Mouse (Mus musculus) kidney, postnatal 10 days (tissue): ENCODE measurements at regions not wholly inside any gene's neighbourhood (a gene's known extent, or its start where the extent isn't known, plus 50 kb on each side); places are given as distances from the start of the nearest gene placed in this dataset.

Experiments used
- DNase-seq: peaks from one replicate; pipeline ENCODE4 v3.0.0; 2021; ENCODE audit warnings: mixed read lengths

DNA sequence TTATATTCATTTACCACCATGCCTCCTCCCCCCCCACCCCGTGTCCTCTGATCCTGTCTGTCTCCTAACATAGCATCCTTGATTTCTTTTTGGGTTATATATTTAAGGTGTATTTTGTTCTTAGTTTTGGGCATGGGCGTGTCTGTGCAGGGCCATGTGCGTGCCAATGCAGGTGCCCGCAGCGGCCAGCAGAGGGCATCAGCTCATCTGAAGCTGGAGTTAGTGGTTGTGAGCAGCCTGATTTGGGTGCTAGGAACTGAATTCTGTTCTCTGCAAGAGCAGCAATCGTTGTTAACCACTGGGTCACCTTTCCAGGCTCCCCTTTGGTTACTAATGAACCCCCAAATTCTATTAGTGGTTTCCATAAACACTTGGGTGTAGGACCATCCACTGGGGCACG is 167.5 kb upstream of the Zfp64 start:
- no peak for DNase-seq

DNA sequence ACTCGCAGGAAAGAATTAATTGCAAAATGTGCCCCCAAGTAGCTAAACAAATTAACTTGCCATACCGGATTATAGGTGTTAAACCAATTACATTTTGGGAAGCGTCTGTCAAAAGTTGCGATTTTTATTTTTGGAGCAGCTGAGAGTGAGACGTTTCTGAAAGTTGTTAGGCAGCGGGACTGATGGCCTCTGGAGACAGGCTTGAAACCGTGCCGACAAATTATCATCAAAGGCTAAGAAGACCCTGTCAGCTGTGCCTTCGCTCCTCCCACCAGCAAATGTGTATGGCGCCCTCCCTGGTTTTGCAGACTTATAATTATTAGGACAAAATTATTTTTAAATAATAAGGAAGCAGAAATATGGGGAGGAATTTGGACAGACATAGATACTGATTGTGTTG is 161.5 kb upstream of the Zfp64 start:
- no peak for DNase-seq

DNA sequence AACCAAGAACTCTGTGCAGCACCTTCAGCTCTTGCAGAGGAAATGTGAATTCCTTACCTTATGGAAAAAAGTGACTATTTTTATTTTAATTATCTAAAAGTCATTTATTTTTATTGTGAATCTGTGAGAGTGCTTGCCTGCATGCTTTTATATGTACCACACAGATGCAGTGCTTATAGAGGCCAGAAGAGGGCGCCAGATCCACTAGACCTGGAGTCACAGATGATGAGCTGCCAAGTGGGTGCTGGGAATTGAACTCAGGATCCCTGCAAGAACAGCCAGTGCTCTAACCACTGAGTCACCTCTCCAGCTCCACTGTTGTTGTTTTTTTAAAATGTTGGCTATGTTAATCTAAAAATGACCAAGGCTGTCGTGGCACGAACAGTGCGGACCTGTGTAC is 153.7 kb upstream of the Zfp64 start:
- DNase-seq: no peak

DNA sequence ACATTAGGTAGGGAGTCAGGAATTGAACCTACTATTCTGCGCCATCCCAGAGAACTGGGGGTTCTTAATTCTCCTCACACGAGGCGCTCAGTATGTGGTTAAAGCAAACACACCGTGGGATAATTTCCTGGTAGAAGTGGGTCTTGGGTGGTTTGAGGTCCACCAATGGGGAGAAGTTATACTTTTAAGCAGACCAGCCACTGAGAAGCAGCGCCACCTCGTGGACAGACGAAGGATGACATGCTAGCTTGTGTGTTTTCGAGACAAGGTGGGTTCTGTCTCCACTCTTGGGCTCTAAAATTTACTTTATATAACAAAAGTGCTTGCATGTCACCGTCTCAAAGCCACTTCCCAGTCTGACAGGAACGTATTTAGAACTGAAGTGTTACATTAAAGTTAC is 152.7 kb upstream of the Zfp64 start:
- peak; percentile 71 for DNase-seq

DNA sequence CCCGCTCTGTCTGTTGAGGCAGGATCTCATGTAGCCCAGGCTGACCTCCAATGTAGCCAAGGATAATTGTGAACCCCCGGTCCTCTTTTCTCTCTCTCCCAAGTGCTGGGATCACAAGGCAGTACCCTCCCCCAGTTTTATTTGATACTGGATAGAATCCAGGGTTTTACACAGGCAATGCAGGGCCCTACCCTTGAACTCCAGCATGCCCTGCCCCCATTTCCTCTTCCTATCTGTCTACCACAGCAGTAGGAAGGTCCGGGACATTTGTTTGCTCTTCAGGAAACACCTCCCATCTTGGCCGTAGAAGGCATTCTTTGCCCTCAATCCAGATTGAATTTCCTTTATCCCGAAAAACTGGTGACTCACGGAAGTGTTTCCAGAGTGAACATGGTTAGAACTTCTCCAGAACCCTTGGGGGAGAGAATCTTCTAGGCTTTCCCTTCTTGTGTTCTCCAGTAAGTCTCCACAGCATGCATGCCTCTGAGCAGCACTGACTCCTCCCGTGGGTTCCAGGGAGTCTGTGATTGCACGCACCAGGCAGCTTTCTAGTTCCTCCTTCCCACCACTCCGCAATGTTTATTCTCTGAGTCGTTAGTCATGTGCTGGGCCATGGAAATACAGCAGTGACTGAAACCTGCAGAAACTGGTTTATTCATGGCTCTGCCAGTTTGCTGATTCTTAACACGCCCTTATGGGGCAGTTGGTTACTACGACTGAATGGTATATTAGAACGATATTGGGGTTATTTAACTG is 146.3 kb upstream of the Zfp64 start:
- peak; percentile 42 for DNase-seq

DNA sequence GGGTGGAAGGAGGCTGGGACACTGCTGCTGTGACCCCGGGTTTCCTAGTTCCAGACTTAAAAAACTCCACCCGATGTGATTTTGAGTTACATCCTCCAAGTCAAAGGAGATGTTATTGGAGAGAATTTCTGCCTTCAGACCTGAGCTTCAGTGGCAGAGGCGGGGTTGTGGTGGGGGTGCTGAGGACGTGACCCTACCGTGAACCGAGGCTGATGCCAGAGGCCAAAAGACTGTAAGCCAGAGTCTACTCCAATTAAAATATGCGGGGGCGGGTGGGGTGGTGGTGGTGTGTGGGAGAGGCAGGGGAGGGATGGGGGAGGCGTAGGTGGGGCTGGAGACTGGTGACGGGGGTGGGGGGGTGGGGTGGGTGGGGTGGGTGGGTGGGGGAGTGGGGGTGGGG is 145.1 kb upstream of the Zfp64 start:
- peak; percentile 30 for DNase-seq

DNA sequence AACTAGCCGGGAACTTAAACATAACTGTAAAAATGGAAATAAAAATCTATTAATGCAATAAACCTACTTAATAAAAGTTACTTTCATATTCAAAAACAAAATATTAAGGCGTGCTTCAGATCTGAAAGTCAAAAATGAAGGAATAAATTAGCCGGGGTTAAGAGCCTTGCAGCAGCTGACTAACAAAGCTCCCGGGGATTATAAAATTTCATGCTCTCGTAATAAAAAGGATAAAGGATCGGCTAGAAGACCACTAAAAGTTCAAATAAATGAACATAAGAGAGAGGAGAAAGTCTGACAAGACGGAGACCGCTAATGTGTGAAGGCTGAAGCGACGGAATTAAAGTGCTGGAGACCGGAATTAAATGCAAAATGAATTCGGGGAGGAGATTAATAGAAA is 144.3 kb upstream of the Zfp64 start:
- DNase-seq: no peak

DNA sequence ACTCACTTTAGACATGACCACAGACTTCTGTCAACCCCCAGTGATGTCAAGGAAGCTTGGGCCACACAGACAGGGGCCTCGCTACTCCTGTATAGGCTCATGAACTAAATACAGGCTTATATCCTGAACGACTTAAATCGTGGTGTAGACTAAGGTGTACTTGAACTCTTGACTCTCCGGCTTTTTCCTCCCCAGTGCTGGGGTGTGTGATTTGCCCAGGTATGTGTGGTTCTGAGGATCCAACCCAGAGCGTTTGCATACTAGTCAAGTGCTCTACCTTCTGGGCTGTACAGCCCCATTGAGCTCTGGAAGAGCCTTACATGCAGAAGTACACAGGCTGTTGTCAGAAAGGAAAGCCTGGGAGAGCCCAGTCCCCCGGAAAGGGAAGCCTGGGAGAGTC is 143.2 kb upstream of the Zfp64 start:
- DNase-seq: peak; percentile 31

DNA sequence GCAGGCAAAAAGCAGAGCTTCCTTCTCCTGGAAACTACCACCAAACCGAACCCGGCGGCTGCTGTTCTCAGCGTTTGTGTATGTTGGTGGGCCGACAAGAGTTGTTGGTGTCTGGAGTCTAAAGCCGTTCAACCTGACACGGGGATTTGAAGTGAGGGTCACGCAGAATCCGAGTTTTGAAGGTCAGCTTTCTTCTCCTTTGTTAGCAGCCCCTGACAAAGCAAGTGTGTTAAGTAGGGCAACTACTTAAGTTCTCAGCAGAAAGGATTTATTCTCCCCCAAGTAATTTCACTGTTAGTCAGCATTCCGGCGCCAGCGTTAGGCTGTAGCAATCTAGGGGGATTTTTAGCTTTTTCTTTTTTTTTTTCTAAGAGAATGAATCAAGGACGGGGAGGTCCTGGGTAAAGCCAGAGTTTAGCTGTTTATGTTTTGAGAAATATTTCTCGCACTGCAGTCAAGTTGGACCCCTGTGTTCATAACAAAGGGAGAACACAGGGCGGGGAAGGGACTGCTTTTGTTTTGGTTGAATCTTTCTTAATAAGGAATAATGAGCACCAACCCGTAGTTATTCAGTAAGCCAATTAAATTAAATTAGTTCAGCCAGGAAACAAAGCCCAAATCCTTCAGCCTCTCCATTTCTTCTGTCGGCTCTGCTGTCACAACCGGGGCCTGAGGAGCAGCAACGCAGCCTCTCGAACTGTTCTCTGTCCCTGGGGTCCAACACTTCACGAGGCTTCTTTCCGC is 138.8 kb upstream of the Zfp64 start:
- DNase-seq: no peak

DNA sequence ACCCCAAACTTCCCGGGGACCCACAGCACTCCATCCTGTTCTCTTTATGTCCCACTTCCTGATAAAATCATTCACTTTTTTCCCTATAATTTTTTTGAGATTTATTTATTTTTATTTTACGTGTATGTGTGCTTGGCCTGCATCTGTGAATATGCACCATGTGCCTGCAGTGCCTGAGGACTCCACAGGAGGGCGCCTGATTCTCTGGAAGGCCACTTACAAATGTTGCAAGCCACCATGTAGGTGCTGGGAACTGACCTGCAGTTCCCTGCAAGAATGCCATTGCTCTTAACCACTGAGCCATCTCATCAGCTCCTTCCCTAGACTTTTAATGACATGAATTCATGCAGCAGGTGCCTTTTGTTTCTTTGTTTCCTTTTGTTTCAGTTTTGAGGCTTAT is 134.9 kb upstream of the Zfp64 start:
- DNase-seq: no peak

DNA sequence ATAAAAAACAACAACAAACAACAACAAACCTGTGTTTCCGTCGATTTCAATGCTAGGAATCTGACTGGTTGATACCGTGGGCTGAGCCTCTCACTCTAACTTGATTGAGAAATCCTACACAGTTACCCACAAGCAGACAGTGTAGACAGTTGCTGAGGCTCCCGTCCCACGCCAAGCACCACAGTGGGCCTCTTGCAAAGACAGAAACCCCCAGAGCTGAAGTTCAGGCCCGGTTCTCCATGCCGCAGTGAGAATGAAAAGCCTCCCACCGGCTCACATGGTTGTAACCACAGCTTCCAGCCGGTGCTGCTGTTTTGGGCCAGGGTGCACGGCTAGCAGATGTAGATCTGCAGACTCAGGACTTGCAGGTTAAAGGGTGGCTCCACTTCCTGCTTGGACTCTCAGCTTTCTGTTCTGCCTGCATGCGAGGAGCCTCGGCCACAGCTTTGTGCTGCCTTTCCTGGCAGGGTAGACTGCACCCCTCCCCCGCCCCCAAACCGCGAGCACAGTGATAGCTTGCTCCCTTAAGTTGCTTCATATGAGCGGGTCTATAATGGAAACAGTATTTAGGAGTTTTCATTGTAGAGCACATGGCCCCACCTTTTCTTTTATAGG is 133.6 kb upstream of the Zfp64 start:
- DNase-seq: peak; percentile 37

DNA sequence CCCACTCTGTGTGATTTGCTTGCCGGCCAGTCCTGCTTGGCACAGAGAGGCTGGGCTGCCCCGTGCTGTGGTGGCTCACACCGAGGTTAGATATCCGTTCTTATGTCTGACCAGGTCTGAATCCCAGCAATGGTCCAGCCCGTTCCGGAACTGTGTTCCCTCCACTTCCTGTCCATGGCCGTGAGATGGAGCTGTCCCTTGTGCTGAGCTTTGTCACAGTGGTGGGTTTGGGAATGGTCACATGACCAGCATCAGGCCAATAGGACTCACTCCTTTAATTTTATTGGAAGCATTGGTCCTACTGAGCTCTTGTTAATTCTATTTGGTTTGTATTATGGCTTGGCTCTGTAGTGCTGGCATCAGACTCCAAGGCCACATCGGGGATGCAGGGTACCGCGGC is 132.9 kb upstream of the Zfp64 start:
- peak; percentile 20 for DNase-seq

DNA sequence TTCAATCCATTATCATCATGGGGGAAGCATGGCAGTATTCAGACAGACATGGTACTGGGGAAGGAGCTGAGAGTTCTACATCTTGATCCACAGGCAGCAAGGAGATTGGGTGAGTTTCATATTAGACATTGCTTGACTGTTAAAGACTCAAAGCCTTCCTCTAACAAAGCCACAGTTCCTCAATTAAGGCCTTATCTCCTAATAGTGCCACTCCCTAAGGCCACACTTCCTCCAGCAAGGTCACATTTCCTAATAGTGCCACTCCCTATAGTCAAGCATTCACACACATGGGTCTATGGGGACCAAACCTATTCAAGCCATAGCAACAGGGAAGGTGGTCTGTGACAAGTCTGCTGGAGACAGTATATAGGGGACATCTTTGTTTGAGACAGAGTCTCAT is 115.9 kb upstream of the Zfp64 start:
- DNase-seq: no peak

DNA sequence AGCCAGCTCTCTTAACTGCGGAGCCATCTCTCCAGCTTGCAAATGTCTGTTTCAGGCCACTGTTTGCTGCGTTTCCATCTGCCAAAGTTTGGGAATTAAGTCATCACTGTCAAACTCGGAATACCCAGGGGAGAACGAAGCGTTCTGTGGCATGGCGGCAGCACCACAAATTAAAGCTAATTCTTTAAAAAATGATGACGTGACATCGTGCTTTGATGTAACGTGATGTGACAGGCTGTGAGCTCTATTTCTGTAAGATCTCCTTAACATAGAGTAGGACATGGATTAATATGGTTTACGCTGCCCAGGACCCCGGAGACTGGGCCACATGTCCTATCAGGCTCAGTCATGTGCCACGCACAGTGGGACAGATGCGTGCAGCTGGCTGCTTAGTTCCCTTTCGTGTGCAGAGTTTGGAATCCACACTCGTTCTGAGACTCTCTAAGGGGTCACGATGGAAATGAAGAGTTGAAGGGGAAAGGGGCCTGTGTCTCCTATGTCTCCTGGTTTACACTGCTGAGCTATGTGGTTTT is 109.8 kb upstream of the Zfp64 start:
- no peak for DNase-seq

DNA sequence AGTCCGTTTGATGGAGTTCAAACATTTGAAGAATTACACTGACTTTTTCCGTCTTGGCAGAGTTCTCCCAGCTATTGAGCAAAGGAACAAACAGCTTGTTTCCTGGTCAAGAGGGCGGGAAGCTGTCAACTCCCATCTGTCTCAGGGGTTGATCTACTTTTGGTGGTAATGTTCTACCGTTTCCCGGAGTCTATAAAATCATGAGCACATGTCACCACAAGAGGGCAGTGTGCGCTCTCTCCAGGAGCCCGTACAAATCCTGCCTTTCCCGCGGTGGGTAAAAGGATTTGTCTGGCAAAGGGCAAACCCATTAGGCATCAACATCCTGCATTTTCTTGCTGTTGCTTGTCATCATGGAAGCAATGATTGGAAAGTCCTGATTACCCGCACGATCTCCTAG is 106.1 kb upstream of the Zfp64 start:
- peak; percentile 92 for DNase-seq

DNA sequence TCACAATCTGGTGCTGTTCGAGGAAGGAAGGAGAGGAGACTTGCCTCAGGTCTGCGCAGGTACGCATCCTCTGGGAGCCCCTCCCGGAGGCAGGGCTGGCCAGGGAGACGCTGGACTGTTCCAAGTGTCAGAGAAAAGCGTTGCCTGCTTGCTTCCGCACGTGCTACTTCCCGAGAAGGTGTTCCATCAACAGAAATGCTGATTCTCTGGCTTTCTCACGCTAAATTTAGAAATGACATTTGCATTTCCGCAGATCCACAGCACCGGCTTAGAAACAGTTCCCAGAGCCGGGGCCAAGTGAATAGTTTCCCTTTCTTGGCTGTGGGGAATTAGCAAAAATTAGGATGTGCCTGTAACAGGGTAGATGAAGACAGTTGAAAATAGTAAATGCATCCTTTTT is 105.1 kb upstream of the Zfp64 start:
- peak; percentile 48 for DNase-seq

DNA sequence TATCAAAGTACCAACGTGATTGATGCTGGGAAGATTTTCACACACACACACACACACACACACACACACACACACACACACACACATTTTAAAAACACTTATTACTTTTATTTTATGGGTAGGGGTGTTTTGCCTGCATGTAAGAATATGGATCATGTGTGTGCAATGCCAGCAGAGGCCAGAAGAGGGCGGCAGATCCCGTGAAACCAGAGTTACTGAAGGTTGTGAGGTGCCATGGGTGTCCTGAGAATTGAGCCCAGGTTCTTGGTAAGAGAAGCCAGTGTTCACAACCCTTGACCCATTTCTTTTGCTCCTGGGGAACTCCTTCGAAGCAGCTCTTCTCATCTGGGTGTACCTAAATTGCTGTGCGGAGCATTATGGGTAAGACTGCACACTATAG is 102.4 kb upstream of the Zfp64 start:
- DNase-seq: peak; percentile 17

DNA sequence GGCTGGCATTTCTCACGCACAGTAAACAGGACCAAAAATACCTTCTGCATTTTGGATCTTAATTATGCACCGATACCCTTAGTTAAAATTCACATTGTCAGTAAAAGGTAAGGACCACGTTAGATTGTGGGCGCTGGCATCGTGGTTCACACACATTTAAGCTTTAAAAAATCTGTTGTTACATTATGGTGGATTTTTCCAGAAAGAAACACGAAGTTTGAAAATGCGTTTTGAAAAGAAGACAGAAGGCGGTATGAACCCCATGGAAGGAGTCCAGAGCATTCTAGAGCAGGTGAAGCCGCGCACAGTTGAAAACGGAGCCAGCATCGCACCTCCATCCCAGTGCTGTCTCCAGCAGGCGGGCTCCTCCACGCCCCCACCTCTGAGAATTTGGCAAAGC is 94.6 kb upstream of the Zfp64 start:
- DNase-seq: no peak

DNA sequence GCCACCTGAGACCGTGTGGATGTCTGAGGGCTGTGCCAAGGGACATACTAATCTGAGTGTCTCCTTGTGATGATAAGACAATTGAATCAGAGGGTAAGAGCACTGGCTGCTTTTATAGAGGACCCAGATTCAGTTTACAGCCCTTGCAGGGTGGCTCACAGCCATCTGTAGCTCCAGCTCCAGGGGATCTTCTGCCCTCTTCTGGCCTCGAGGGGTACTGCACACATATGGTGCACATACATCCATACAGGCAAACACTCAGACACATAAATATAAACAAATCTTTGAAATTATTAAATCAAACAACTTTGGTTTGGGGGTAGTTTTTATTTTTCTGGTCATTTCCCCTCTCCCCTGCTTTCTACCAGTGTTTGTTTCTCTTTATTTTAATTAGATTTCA is 86.4 kb upstream of the Zfp64 start:
- DNase-seq: no peak

DNA sequence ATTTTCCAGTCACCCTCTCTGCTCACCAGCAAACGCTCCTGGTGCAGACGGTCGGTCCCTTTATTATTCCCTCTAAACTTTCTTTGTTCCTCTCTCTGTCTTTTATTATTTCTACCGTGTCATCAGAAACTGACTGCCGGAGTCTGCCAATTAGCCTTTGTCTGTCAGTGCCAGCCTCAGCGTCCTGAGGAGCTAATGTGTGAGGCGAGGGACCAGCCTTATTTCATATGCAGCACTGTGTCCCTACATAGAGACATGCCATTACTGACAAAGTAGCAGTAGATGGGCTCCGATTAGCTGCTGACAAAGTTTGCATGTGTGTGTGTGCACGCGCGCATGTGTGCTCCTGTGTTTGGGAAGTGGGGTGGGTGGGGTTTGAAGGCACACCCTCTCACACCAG is 82.6 kb upstream of the Zfp64 start:
- no peak for DNase-seq

DNA sequence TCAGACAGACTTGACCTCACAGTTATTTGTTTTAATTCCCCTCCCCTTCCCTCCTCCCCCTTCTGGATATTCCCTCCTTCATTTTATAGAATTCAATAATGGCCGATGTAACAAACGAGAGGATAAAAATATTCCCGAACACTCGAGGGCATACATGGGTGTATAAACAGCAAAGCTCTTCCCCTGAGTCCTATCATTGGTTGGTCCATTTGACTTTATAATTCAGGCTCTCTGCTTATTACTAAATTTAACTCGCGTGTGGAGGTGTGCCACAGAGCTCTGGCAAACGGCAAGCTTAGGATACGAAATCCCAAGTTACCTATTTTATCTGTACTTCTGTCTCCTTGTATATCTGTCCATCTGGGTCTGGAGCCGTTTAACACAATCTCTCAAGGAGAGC is 82.1 kb upstream of the Zfp64 start:
- no peak for DNase-seq

DNA sequence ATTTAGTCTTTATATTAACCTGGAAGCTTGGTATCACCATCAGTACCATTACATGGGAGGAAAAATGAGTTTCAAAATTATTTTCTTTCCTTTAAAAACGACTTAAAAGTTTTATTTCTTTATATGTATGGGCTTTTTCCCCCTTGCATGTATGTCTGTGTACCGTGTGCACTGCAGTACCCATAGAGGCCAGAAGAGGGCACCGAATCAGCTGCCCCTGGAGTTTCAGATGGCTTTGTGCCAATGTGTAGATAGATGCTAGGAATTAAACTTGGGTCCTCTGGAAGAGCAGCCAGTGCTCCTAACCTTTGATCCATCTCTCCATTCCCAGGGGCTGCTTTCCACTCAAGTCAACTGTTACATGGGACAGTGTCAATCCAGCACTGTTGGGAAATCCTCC is 79.9 kb upstream of the Zfp64 start:
- DNase-seq: peak; percentile 37

DNA sequence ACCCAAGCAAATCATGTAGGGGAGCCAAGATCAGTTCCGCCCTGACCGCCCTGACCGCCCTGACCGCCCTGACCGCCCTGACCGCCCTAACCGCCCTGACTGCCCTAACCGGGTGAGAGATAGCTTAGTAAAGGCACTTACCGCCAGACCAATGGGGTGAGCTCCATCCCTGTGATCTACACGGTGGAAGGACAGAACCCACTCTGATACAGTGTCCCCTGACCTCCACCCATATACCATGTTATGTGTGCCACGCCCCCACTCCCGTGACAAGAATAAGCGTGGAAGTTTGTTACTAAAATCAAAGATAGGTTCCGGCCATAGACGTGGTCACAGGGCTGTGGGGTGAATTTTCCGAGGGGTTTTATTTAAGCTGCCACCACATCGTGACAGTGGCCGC is 78.6 kb upstream of the Zfp64 start:
- DNase-seq: no peak

DNA sequence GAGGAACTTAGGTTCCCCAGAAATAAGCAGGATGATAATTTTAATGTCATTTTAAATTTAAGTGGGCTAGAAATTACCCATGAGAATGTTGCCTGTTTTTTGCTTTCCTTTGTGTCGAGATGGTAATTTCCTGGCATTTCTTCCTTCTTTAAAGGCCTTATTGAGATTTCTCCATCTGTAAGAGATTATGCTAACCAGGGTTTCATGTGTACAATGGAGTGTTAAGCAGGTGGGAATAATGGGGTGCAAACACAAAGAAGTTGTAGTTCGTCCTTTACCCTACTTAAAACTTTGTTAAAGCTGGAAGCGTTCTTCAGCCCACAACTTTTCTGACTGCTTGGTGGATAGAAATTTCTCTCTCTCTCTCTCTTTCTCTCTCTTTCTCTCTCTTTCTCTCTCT is 77.8 kb upstream of the Zfp64 start:
- DNase-seq: no peak
